Mouse (Mus musculus): ENCODE measurements around the gene Tmem259. TPM values are rescaled to one million over a fixed set of nuclear protein-coding genes. Genes with fewer than 3 reads are reported as not detected.

Tmem259 gene
- total RNA-seq (2022): 100 to 1,000 TPM; 116 to 120 (median 117) TPM

DNA sequence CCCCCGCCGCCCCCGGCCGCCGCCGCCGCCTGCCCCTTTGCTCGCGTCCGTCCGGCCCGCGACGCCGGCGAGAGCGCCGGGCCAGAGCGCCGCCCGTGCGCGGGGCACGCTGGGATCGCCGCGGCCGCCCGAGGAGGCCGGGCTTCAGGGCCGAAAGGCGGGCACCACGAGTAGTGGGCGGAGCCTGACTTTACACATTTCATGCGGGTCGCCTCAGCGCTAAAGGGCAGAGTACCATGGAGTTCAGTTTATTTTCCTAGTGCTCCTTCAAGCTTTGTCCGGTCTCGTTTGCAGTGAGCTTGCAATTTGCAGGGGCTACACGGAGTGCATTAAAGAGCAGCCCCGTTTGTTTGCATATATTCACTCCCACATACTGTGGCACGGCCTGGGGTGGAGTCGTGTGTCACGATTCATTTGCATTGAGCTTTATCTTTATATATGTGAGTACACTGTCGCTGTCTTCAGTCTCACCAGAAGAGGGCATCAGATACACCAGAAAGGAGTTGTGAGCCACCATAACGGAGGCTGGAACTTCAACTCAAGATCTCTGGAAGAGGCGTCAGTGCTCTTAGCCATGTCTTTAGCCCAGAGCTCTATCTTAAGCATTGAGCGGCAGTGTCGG, at the start of gene Tmem259:
TSS of gene Tmem259 (minus strand) at position 136 of the 622 bp plus-strand sequence.
- peak; percentile 82 for DNase-seq (ENCODE audit: low spot score)

DNA sequence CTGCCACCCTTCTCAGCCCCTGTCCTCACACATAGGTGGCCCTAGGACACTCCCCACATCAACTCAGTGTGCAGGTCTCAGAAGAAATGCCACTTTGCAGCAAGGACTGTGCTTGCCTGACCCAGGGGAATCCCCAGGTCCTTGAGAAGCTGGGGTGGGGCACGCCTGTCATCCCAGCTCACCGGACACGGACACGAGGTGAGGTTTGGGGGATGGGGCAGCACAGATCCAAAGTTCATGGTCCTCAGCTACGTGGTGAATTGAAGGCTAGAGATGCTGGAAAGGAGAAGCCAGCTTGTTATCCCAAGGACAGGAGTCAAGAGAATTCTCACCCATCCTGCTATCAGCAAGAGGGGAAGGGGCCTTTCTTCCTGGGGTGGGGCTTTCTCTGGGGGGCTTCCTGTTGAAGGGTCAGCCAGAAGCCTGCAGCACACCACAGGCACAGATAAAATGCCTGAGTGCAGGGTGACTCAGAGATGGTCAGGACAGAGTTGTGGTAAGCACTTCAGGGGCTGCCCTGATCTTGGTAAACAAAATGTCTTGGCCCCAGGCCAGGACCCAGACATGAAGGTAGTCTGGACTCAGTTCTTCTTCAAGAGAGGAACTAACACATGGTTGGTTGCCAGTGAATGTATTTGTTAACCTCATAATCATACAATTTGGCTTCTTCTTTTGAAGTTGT, 48.8 kb upstream of the Tmem259 start:
- DNase-seq (ENCODE audit: low spot score): peak; percentile 68

DNA sequence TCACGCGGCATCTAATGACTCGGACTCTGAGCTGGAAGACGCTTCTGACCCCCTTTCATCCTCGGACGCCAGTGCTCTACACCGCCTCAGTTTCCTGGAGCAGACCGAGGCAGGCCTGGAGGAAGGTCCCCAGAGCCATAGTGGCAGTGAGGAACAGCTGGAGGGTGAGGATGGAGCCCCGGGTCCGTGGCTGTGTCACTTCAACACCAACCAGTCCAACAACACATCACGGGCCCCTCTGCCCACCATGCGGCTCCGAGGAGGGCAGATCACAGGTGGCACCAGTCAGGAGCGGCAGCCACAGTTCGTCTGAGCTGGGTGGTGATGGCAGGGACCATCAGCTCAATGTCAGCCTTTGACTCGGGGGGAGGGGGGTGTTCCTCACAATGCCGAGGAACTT, 46.6 kb upstream of the Tmem259 start:
- no peak for DNase-seq (ENCODE audit: low spot score)

GRCm38 (mm10) chr10:80030191-80030590, 46.1 kb upstream of the Tmem259 start:
- no peak for DNase-seq (ENCODE audit: low spot score)

GRCm38 (mm10) chr10:80028521-80028846, 44.4 kb upstream of the Tmem259 start:
- DNase-seq (ENCODE audit: low spot score): no peak

DNA sequence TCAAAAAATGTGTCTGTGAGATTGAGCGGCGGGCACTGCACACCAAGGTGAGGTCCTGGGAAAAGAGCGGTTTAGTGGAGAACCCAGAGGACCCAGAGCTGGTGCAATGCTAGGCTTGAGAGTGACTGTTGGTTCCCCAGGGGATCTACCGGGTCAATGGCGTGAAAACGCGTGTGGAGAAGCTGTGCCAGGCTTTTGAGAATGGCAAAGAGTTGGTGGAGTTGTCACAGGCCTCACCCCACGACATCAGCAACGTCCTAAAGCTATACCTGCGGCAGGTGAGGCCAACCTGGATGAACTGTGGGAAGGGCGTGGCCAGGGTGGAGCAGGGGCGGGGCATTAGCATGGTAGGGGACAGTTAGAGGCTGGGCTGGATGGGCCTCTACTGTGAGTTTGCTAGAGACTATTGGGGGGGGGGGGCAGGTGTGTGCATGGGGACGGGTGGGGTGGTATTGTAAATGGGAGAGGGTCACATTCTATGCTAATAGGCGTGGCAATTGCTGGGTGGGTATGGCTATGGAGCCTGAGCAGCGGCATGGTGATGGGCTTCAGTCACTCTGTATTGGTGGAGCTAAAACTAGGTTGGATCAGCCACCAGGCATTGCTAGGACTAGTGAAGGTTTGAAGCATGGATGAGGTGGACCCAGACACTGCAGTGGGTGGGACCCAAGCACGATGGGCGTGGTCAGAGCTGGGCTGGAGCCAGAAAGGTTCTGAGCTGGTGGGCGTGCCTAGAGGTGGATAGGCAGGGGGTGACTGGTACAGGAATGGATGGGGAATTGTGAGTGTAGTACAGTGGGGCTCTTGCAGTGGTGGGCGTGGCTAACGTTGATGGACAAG, 43.8 kb upstream of the Tmem259 start:
- no peak for DNase-seq (ENCODE audit: low spot score)

GRCm38 (mm10) chr10:80025889-80026288, 41.8 kb upstream of the Tmem259 start:
- no peak for DNase-seq (ENCODE audit: low spot score)

GRCm38 (mm10) chr10:80025463-80025862, 41.3 kb upstream of the Tmem259 start:
- DNase-seq (ENCODE audit: low spot score): no peak

GRCm38 (mm10) chr10:80025044-80025347, 40.9 kb upstream of the Tmem259 start:
- no peak for DNase-seq (ENCODE audit: low spot score)

- DNase-seq (ENCODE audit: low spot score): no peak
These were observed 40.3 kb upstream of the Tmem259 start for GRCm38 (mm10) chr10:80024229-80025043.

DNA sequence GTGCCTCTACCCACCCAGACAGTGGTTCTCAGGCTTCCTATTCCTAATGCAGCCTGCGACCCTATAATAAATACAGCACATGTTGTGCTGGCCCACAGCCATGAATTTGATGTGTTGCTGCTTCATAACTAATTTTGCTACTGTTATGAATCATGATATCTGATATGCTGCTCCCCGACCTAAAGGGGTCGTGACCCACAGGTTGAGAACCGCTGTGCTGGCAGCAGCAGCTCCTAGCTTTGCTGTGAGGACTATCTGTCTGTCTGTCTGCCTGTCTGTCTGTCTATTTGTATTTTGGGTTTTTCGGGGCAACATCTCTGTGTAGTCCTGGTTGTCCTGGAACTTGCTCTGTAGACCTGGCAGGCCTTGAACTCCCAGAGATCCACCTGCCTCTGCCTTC, 39.6 kb upstream of the Tmem259 start:
- no peak for DNase-seq (ENCODE audit: low spot score)

DNA sequence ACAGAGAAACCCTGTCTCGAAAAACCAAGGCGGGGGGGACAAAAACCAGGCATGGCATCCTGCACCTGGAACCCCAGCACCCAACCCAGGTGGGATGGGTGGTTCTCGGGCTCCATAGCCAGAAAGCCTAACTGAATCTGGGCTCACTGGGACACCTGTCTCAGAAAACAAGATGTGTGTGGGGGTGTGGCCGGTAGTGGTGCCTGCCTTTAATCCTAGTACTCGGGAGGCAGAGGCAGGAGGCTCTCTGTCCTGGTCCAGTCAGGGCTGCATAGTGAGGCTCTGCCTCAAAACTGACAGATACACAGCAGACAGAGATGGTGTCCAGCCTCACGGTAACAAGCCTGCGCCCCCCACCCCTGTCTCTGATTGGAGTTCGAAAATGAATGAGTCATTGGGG, 38.7 kb upstream of the Tmem259 start:
- DNase-seq (ENCODE audit: low spot score): no peak

GRCm38 (mm10) chr10:80022164-80022563, 38.0 kb upstream of the Tmem259 start:
- no peak for DNase-seq (ENCODE audit: low spot score)

GRCm38 (mm10) chr10:80021320-80021641, 37.2 kb upstream of the Tmem259 start:
- DNase-seq (ENCODE audit: low spot score): no peak

- no peak for DNase-seq (ENCODE audit: low spot score)
These were observed 36.6 kb upstream of the Tmem259 start for GRCm38 (mm10) chr10:80020603-80021319.

DNA sequence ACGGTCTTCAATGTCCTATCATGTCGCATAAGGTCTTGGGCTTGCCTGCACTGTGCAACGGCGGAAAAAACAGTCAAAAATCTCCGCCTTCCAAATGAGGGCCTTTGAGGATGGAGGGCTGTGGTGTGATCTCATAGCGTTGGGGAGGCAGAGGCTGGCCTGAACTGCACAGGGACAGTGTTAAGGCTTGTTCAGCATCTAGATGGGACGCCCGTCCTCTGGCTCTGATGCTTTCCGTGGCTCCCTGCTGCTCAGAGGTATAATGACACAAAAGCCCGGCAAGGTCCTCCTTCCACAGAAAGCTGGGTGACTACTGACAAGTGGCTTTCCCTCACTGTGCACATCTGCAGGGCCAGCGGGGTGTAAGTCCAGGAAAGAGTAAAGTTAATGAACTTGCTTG, 36.1 kb upstream of the Tmem259 start:
- DNase-seq (ENCODE audit: low spot score): no peak

DNA sequence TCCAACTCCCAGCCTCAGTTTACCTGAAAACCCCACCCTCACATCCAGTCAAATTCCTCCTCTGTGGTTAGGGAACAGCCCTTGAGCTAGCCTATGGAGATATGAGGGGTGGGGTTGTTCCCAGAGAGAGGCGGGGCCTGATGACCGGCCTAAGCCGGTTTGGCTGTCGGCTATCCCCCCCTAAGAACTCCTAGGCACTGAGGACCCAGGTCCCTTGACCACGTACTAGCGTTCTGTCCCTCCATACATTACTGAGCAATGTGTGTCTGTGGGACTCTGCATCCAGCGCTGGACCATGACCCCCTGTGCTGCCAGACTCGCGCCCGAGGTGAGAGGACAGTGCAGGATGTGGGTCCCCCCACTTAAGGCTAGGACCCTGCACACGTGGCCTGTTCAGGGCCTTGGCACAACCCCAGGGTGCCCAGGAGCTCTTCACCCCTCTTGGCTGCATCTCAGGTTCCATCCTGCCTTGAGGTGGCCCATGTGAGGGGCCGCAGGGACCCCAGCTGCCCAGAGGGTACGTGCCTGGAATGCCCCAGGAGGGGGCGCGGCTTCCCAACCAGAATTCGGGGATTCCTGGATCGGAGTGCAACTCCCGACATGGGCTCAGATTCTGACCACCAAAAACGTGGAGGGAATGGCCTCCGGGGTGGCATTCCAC, 35.5 kb upstream of the Tmem259 start:
- no peak for DNase-seq (ENCODE audit: low spot score)

DNA sequence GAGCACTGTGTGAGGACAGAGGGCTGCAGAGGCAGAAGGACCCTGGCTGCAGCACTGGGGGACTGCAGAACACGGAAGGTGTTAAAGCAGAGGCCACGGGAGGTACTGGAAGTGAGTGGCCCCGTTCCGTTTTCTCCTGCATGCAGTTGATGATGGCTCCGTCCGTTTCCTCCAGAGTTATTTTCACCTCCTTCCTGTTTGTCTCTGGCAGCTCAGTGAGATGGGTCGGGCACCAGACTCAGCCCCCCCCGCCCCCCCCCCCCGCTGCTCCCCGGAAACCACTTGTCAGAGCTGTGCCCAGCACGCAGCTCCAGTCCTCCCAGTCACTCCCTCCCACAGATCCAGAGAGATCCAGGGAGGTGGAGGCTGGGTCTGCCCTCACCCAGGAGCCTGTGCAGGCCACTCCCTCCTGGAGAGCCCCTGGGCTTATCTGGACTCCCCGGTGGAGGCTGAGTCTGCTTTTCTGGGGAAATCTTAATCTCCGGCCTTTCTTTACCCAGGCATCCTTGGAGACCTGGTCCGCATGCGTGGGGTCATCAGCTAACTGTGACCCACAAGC, 34.7 kb upstream of the Tmem259 start:
- DNase-seq (ENCODE audit: low spot score): no peak

DNA sequence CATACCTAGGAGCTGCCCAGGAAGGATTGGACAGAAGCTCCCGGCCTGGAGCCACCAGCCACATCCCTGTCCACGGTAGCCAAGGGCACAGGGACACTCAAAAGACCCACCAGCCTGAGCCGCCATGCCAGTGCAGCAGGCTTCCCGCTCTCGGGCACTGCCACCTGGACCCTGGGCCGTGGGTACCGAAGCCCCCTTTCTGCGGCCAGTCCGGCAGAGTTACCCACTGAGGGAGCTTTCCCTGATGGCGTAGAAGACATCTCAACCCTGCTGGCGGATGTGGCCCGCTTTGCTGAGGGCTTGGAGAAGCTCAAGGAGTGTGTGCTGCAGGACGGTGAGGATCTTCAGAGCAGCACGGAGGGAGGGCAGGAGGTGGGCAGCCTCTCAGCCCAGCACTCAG, 33.6 kb upstream of the Tmem259 start:
- DNase-seq (ENCODE audit: low spot score): no peak

DNA sequence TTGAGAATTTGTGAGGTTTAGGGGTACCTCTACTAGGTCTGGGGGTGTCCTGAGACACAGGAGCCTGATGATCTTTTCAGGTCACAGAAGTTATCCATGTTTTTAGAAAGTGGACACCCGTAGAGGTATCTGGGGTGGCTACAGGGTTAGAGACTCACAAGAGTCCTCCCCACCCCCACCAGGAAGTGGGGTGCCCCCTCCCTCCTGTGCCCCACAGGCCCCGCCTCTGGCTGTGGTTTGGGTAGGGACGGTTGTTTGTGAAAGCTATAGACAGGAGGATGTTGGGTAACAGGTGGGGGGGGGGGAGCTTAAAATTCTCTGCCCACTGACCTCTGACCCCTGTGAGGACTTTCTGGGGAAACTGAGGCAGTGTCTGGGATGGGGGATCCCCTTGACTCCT, 33.2 kb upstream of the Tmem259 start:
- no peak for DNase-seq (ENCODE audit: low spot score)

DNA sequence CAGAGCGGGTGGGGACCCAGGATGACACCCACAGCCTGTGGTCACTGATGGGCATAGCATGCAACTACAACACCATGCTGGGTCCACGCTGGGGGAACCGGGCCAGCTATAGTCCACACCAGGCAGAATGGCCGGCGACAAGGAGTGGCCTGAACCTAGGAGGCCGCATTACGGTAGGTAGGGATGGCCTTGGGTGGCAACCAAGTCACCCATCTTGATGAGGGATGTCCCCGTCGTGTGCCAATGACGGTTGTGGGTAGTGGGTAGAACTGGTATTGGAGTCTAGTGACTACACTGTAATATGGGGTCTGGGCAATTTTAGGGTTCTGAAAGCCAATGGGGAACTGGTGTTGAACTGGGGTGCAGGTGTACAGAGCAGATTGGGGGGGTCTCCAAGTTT, 32.8 kb upstream of the Tmem259 start:
- no peak for DNase-seq (ENCODE audit: low spot score)
